Mouse (Mus musculus): ENCODE measurements around the gene Farp1. TPM values are rescaled to one million over a fixed set of nuclear protein-coding genes. Genes with fewer than 3 reads are reported as not detected.

The Farp1 gene
- polyA plus RNA-seq, 1 experiment from 2014 or later = 35.6 TPM

GRCm38 (mm10) chr14:121292391-121292790, 257.4 kb downstream of the Farp1 start:
- ATAC-seq (replicated peaks) = no peak
- WGBS = 95% methylated on average over 3 of the region's 3 CpGs
- no peak overlapping the region for H3K4me3 ChIP-seq
- no peak overlapping the region for H3K9ac ChIP-seq (replicated peaks)
- no peak overlapping the region for H3K27ac ChIP-seq (replicated peaks)
- H3K4me1 ChIP-seq = 0 out of 2 replicates have a peak, but pooled peaks cover 2% of the 10 kb centered on the region
- H3K27me3 ChIP-seq = no peaks in the 10 kb centered on the region
- H3K4me2 ChIP-seq (replicated peaks) = no peak overlapping the region
- peaks cover 9% of the 10 kb centered on the region; the same call in 1 of the 2 replicates for H3K36me3 ChIP-seq
- no peaks in the 10 kb centered on the region for H3K9me3 ChIP-seq

- H3K4me2 ChIP-seq (replicated peaks) = no peak overlapping the region
- 0 out of 2 replicates have a peak, but pooled peaks cover 4% of the 10 kb centered on the region for H3K4me1 ChIP-seq
- H3K36me3 ChIP-seq = peaks cover 9% of the 10 kb centered on the region; the same call in 1 of the 2 replicates
- H3K4me3 ChIP-seq = no peak overlapping the region
- H3K9ac ChIP-seq (replicated peaks) = no peak overlapping the region
- ATAC-seq (replicated peaks) = no peak
- H3K27me3 ChIP-seq = no peaks in the 10 kb centered on the region
- 91% methylated on average over 12 of the region's 12 CpGs for WGBS
- no peak overlapping the region for H3K27ac ChIP-seq (replicated peaks)
- no peaks in the 10 kb centered on the region for H3K9me3 ChIP-seq
Measured at GRCm38 (mm10) chr14:121294484-121294883, 259.5 kb downstream of the Farp1 start.

GRCm38 (mm10) chr14:121297103-121297502, 262.1 kb downstream of the Farp1 start:
- no peak overlapping the region for H3K9ac ChIP-seq (replicated peaks)
- peak overlapping the region; percentile 9; the same call in 1 of the 2 replicates for H3K27ac ChIP-seq (replicated peaks)
- H3K4me3 ChIP-seq = no peak overlapping the region
- no peak overlapping the region for H3K4me2 ChIP-seq (replicated peaks)
- WGBS = 72% methylated on average over 6 of the region's 6 CpGs
- 0 out of 2 replicates have a peak, but pooled peaks cover 4% of the 10 kb centered on the region for H3K4me1 ChIP-seq
- H3K9me3 ChIP-seq = no peaks in the 10 kb centered on the region
- no peak for ATAC-seq (replicated peaks)
- H3K36me3 ChIP-seq = peaks cover 13% of the 10 kb centered on the region; the same call in 1 of the 2 replicates
- H3K27me3 ChIP-seq = no peaks in the 10 kb centered on the region

- no peak for ATAC-seq (replicated peaks)
- peaks cover 11% of the 10 kb centered on the region; the same call in 1 of the 2 replicates for H3K36me3 ChIP-seq
- no peak overlapping the region for H3K9ac ChIP-seq (replicated peaks)
- 94% methylated on average over 5 of the region's 5 CpGs for WGBS
- no peaks in the 10 kb centered on the region for H3K27me3 ChIP-seq
- H3K4me3 ChIP-seq = no peak overlapping the region
- H3K4me1 ChIP-seq = peaks cover 6% of the 10 kb centered on the region; the same call in 1 of the 2 replicates
- no peak overlapping the region for H3K4me2 ChIP-seq (replicated peaks)
- H3K9me3 ChIP-seq = no peaks in the 10 kb centered on the region
- no peak overlapping the region for H3K27ac ChIP-seq (replicated peaks)
Measured at GRCm38 (mm10) chr14:121298537-121298936, 263.5 kb downstream of the Farp1 start.

- H3K9me3 ChIP-seq = no peaks in the 10 kb centered on the region
- WGBS = 90% methylated on average over 9 of the region's 9 CpGs
- H3K4me1 ChIP-seq = peaks cover 10% of the 10 kb centered on the region; the same call in 1 of the 2 replicates
- H3K27ac ChIP-seq (replicated peaks) = no peak overlapping the region
- H3K9ac ChIP-seq (replicated peaks) = no peak overlapping the region
- H3K27me3 ChIP-seq = no peaks in the 10 kb centered on the region
- no peak for ATAC-seq (replicated peaks)
- H3K36me3 ChIP-seq = peaks cover 9% of the 10 kb centered on the region; the same call in 1 of the 2 replicates
- no peak overlapping the region for H3K4me3 ChIP-seq
- H3K4me2 ChIP-seq (replicated peaks) = no peak overlapping the region
Measured at GRCm38 (mm10) chr14:121299093-121299492, 264.1 kb downstream of the Farp1 start.

- H3K27ac ChIP-seq (replicated peaks) = no peak overlapping the region
- peak; percentile 57; the same call in 1 of the 2 replicates for ATAC-seq (replicated peaks)
- no peaks in the 10 kb centered on the region for H3K9me3 ChIP-seq
- no peak overlapping the region for H3K9ac ChIP-seq (replicated peaks)
- no peaks in the 10 kb centered on the region for H3K27me3 ChIP-seq
- H3K4me1 ChIP-seq = peaks cover 9% of the 10 kb centered on the region; the same call in 1 of the 2 replicates
- no peak overlapping the region for H3K4me2 ChIP-seq (replicated peaks)
- H3K36me3 ChIP-seq = peaks cover 4% of the 10 kb centered on the region; the same call in 1 of the 2 replicates
- 55% methylated on average over 7 of the region's 7 CpGs for WGBS
- no peak overlapping the region for H3K4me3 ChIP-seq
Measured at GRCm38 (mm10) chr14:121304523-121304922, 269.5 kb downstream of the Farp1 start.

- H3K36me3 ChIP-seq = peaks cover 4% of the 10 kb centered on the region; the same call in 1 of the 2 replicates
- no peak for ATAC-seq (replicated peaks)
Measured at GRCm38 (mm10) chr14:121305316-121306064, 270.5 kb downstream of the Farp1 start.

GRCm38 (mm10) chr14:121309909-121310308, 274.9 kb downstream of the Farp1 start:
- WGBS = 79% methylated on average over 3 of the region's 3 CpGs
- Histone ChIP-seq H3K27me3 (no peaks in the 10 kb centered on the region), H3K9ac (replicated peaks) (no peak overlapping the region), H3K4me1 (peaks cover 5% of the 10 kb centered on the region), H3K4me2 (replicated peaks) (no peak overlapping the region), H3K4me3 (no peak overlapping the region), H3K36me3 (no peaks in the 10 kb centered on the region), H3K9me3 (no peaks in the 10 kb centered on the region), H3K27ac (replicated peaks) (no peak overlapping the region)
- ATAC-seq (replicated peaks) = no peak

More at GRCm38 (mm10) chr14:121305316-121306064, 270.5 kb downstream of the Farp1 start:
- no peak overlapping the region for H3K4me3 ChIP-seq
- H3K27me3 ChIP-seq = no peaks in the 10 kb centered on the region
- H3K9me3 ChIP-seq = no peaks in the 10 kb centered on the region
- peaks cover 9% of the 10 kb centered on the region; the same call in 1 of the 2 replicates for H3K4me1 ChIP-seq
- H3K9ac ChIP-seq (replicated peaks) = no peak overlapping the region
- no peak overlapping the region for H3K4me2 ChIP-seq (replicated peaks)
- 59% methylated on average over 8 of the region's 8 CpGs for WGBS
- no peak overlapping the region for H3K27ac ChIP-seq (replicated peaks)

- Histone ChIP-seq H3K27ac (replicated peaks) (no peak overlapping the region), H3K9ac (replicated peaks) (no peak overlapping the region), H3K4me1 (peaks cover 11% of the 10 kb centered on the region), H3K27me3 (no peaks in the 10 kb centered on the region), H3K9me3 (no peaks in the 10 kb centered on the region), H3K4me3 (no peak overlapping the region), H3K4me2 (replicated peaks) (no peak overlapping the region), H3K36me3 (no peaks in the 10 kb centered on the region)
- WGBS = 88% methylated on average over 6 of the region's 6 CpGs
- ATAC-seq (replicated peaks) = no peak
Measured at GRCm38 (mm10) chr14:121310325-121311080, 275.5 kb downstream of the Farp1 start.

GRCm38 (mm10) chr14:121311083-121311482, 276.1 kb downstream of the Farp1 start:
- H3K9ac ChIP-seq (replicated peaks) = no peak overlapping the region
- H3K36me3 ChIP-seq = no peaks in the 10 kb centered on the region
- H3K27me3 ChIP-seq = no peaks in the 10 kb centered on the region
- WGBS = 88% methylated on average over 2 of the region's 2 CpGs
- H3K9me3 ChIP-seq = no peaks in the 10 kb centered on the region
- no peak overlapping the region for H3K27ac ChIP-seq (replicated peaks)
- ATAC-seq (replicated peaks) = no peak
- H3K4me3 ChIP-seq = no peak overlapping the region
- peaks cover 14% of the 10 kb centered on the region for H3K4me1 ChIP-seq
- no peak overlapping the region for H3K4me2 ChIP-seq (replicated peaks)

GRCm38 (mm10) chr14:121313283-121313682, 278.3 kb downstream of the Farp1 start:
- peaks cover 20% of the 10 kb centered on the region for H3K4me1 ChIP-seq
- no peak overlapping the region for H3K4me2 ChIP-seq (replicated peaks)
- no peaks in the 10 kb centered on the region for H3K27me3 ChIP-seq
- no peaks in the 10 kb centered on the region for H3K36me3 ChIP-seq
- H3K9ac ChIP-seq (replicated peaks) = no peak overlapping the region
- H3K4me3 ChIP-seq = no peak overlapping the region
- H3K27ac ChIP-seq (replicated peaks) = no peak overlapping the region
- no peak for ATAC-seq (replicated peaks)
- H3K9me3 ChIP-seq = no peaks in the 10 kb centered on the region
- WGBS = 95% methylated on average over 10 of the region's 10 CpGs

GRCm38 (mm10) chr14:121314934-121315333, 279.9 kb downstream of the Farp1 start:
- ATAC-seq (replicated peaks) = 0 out of 2 replicates have a peak, but pooled peaks have one; percentile 30
- H3K36me3 ChIP-seq = no peaks in the 10 kb centered on the region
- no peaks in the 10 kb centered on the region for H3K27me3 ChIP-seq
- H3K4me3 ChIP-seq = no peak overlapping the region
- 64% methylated on average over 3 of the region's 3 CpGs for WGBS
- H3K9me3 ChIP-seq = no peaks in the 10 kb centered on the region
- no peak overlapping the region for H3K9ac ChIP-seq (replicated peaks)
- no peak overlapping the region for H3K4me2 ChIP-seq (replicated peaks)
- peaks cover 20% of the 10 kb centered on the region for H3K4me1 ChIP-seq
- H3K27ac ChIP-seq (replicated peaks) = no peak overlapping the region

All from forebrain, embryonic 15.5 days (tissue).